Mouse (Mus musculus): ENCODE results near the gene Mustn1. TPM values are rescaled to one million over a fixed set of nuclear protein-coding genes. Genes with fewer than 3 reads are reported as not detected.
A peak's percentile ranks its signal among the peaks of the same experiment; 100 is the strongest.

Mustn1 gene
- polyA plus RNA-seq, 1 experiment = 0.49 TPM

GRCm38 (mm10) chr14:30856885-30857507, 22.0 kb upstream of the Mustn1 start:
- no peak overlapping the region for H3K27ac ChIP-seq (ENCODE audit: insufficient read depth, low read length)
- no peaks in the 10 kb centered on the region for H3K9me3 ChIP-seq (replicated peaks; ENCODE audit: control insufficient read depth, insufficient read depth, low read length, poor library complexity, severe bottlenecking)
- no peak overlapping the region for H3K9ac ChIP-seq (ENCODE audit: low read depth, poor library complexity, severe bottlenecking)
- H3K4me1 ChIP-seq (ENCODE audit: control insufficient read depth, insufficient read depth, low read length) = no peaks in the 10 kb centered on the region
- no peaks in the 10 kb centered on the region for H3K27me3 ChIP-seq (ENCODE audit: control insufficient read depth, insufficient read depth, low read length, poor library complexity, severe bottlenecking)
- H3K4me3 ChIP-seq (ENCODE audit: low read depth, low read length) = no peak overlapping the region
- TF ChIP-seq EP300 (IDR thresholded peaks at IDR 0.05; ENCODE audit: insufficient read depth, low read depth, low read length) (no peak), POLR2A (IDR thresholded peaks at IDR 0.05; ENCODE audit: insufficient read depth, low read length) (no peak), CTCF (IDR thresholded peaks at IDR 0.05; ENCODE audit: low read depth, low read length) (no peak)
- H3K36me3 ChIP-seq (ENCODE audit: control insufficient read depth, insufficient read depth, low read length, poor library complexity, severe bottlenecking) = no peaks in the 10 kb centered on the region

- Histone ChIP-seq H3K4me3 (ENCODE audit: low read depth, low read length) (no peak overlapping the region), H3K27ac (ENCODE audit: insufficient read depth, low read length) (no peak overlapping the region), H3K9ac (ENCODE audit: low read depth, poor library complexity, severe bottlenecking) (no peak overlapping the region), H3K4me1 (ENCODE audit: control insufficient read depth, insufficient read depth, low read length) (no peaks in the 10 kb centered on the region), H3K36me3 (ENCODE audit: control insufficient read depth, insufficient read depth, low read length, poor library complexity, severe bottlenecking) (no peaks in the 10 kb centered on the region), H3K27me3 (ENCODE audit: control insufficient read depth, insufficient read depth, low read length, poor library complexity, severe bottlenecking) (no peaks in the 10 kb centered on the region), H3K9me3 (replicated peaks; ENCODE audit: control insufficient read depth, insufficient read depth, low read length, poor library complexity, severe bottlenecking) (no peaks in the 10 kb centered on the region)
- TF ChIP-seq CTCF (IDR thresholded peaks at IDR 0.05; ENCODE audit: low read depth, low read length) (peak; percentile 36), POLR2A (IDR thresholded peaks at IDR 0.05; ENCODE audit: insufficient read depth, low read length) (no peak)
Observed at GRCm38 (mm10) chr14:30857990-30858389, 21.0 kb upstream of the Mustn1 start.

- Histone ChIP-seq H3K27ac (ENCODE audit: insufficient read depth, low read length) (no peak overlapping the region), H3K27me3 (ENCODE audit: control insufficient read depth, insufficient read depth, low read length, poor library complexity, severe bottlenecking) (no peaks in the 10 kb centered on the region), H3K36me3 (ENCODE audit: control insufficient read depth, insufficient read depth, low read length, poor library complexity, severe bottlenecking) (no peaks in the 10 kb centered on the region), H3K9ac (ENCODE audit: low read depth, poor library complexity, severe bottlenecking) (no peak overlapping the region), H3K9me3 (replicated peaks; ENCODE audit: control insufficient read depth, insufficient read depth, low read length, poor library complexity, severe bottlenecking) (no peaks in the 10 kb centered on the region), H3K4me1 (ENCODE audit: control insufficient read depth, insufficient read depth, low read length) (no peaks in the 10 kb centered on the region), H3K4me3 (ENCODE audit: low read depth, low read length) (no peak overlapping the region)
- TF ChIP-seq CTCF (IDR thresholded peaks at IDR 0.05; ENCODE audit: low read depth, low read length) = no peak
- TF ChIP-seq EP300 (IDR thresholded peaks at IDR 0.05; ENCODE audit: insufficient read depth, low read depth, low read length) = no peak
- no peak for TF ChIP-seq POLR2A (IDR thresholded peaks at IDR 0.05; ENCODE audit: insufficient read depth, low read length)
Observed at GRCm38 (mm10) chr14:30861421-30862125, 17.4 kb upstream of the Mustn1 start.

- Histone ChIP-seq H3K27ac (ENCODE audit: insufficient read depth, low read length) (no peak overlapping the region), H3K9ac (ENCODE audit: low read depth, poor library complexity, severe bottlenecking) (no peak overlapping the region), H3K4me3 (ENCODE audit: low read depth, low read length) (no peak overlapping the region), H3K4me1 (ENCODE audit: control insufficient read depth, insufficient read depth, low read length) (no peaks in the 10 kb centered on the region), H3K27me3 (ENCODE audit: control insufficient read depth, insufficient read depth, low read length, poor library complexity, severe bottlenecking) (no peaks in the 10 kb centered on the region), H3K9me3 (replicated peaks; ENCODE audit: control insufficient read depth, insufficient read depth, low read length, poor library complexity, severe bottlenecking) (no peaks in the 10 kb centered on the region), H3K36me3 (ENCODE audit: control insufficient read depth, insufficient read depth, low read length, poor library complexity, severe bottlenecking) (no peaks in the 10 kb centered on the region)
- TF ChIP-seq CTCF (IDR thresholded peaks at IDR 0.05; ENCODE audit: low read depth, low read length) (no peak), POLR2A (IDR thresholded peaks at IDR 0.05; ENCODE audit: insufficient read depth, low read length) (no peak), EP300 (IDR thresholded peaks at IDR 0.05; ENCODE audit: insufficient read depth, low read depth, low read length) (no peak)
Observed at GRCm38 (mm10) chr14:30862368-30862767, 16.6 kb upstream of the Mustn1 start.

GRCm38 (mm10) chr14:30865311-30865710, 13.7 kb upstream of the Mustn1 start:
- H3K27ac ChIP-seq (ENCODE audit: insufficient read depth, low read length) = no peak overlapping the region
- no peak overlapping the region for H3K9ac ChIP-seq (ENCODE audit: low read depth, poor library complexity, severe bottlenecking)
- no peaks in the 10 kb centered on the region for H3K4me1 ChIP-seq (ENCODE audit: control insufficient read depth, insufficient read depth, low read length)
- no peak overlapping the region for H3K4me3 ChIP-seq (ENCODE audit: low read depth, low read length)
- no peaks in the 10 kb centered on the region for H3K9me3 ChIP-seq (replicated peaks; ENCODE audit: control insufficient read depth, insufficient read depth, low read length, poor library complexity, severe bottlenecking)
- H3K27me3 ChIP-seq (ENCODE audit: control insufficient read depth, insufficient read depth, low read length, poor library complexity, severe bottlenecking) = no peaks in the 10 kb centered on the region
- TF ChIP-seq EP300 (IDR thresholded peaks at IDR 0.05; ENCODE audit: insufficient read depth, low read depth, low read length) (no peak), CTCF (IDR thresholded peaks at IDR 0.05; ENCODE audit: low read depth, low read length) (peak; percentile 43), POLR2A (IDR thresholded peaks at IDR 0.05; ENCODE audit: insufficient read depth, low read length) (no peak)
- no peaks in the 10 kb centered on the region for H3K36me3 ChIP-seq (ENCODE audit: control insufficient read depth, insufficient read depth, low read length, poor library complexity, severe bottlenecking)

- no peak overlapping the region for H3K9ac ChIP-seq (ENCODE audit: low read depth, poor library complexity, severe bottlenecking)
- H3K9me3 ChIP-seq (replicated peaks; ENCODE audit: control insufficient read depth, insufficient read depth, low read length, poor library complexity, severe bottlenecking) = no peaks in the 10 kb centered on the region
- TF ChIP-seq POLR2A (IDR thresholded peaks at IDR 0.05; ENCODE audit: insufficient read depth, low read length) (no peak), CTCF (IDR thresholded peaks at IDR 0.05; ENCODE audit: low read depth, low read length) (peak; percentile 95)
- H3K27ac ChIP-seq (ENCODE audit: insufficient read depth, low read length) = no peak overlapping the region
- H3K4me1 ChIP-seq (ENCODE audit: control insufficient read depth, insufficient read depth, low read length) = no peaks in the 10 kb centered on the region
- H3K27me3 ChIP-seq (ENCODE audit: control insufficient read depth, insufficient read depth, low read length, poor library complexity, severe bottlenecking) = no peaks in the 10 kb centered on the region
- no peaks in the 10 kb centered on the region for H3K36me3 ChIP-seq (ENCODE audit: control insufficient read depth, insufficient read depth, low read length, poor library complexity, severe bottlenecking)
- H3K4me3 ChIP-seq (ENCODE audit: low read depth, low read length) = no peak overlapping the region
Observed at GRCm38 (mm10) chr14:30867042-30867441, 12.0 kb upstream of the Mustn1 start.
